In genomic region chr11:120617519-120618112, GRCm38 (mm10) we compare ENCODE assay signal across 8 mouse cellular contexts. TPM values are rescaled to one million over a fixed set of nuclear protein-coding genes. Genes with fewer than 3 reads are reported as not detected.
DNase-seq lines count a peak whose midpoint lies in the region; ATAC-seq and TF ChIP-seq lines count a peak whose summit lies in the region.

Pcyt2 (minus strand) TSS chr11:120617936.

- H3K27ac ChIP-seq in forebrain, embryonic 13.5 days, result peak within 1 kb of the TSS; percentile 73
- peak within 1 kb of the TSS; percentile 95 for H3K27ac ChIP-seq in liver, postnatal 0 days (ENCODE audit: low read depth)
- H3K27ac ChIP-seq in neural tube, embryonic 14.5 days (ENCODE audit: low read depth, low read length), result peak within 1 kb of the TSS; percentile 78

- no peak for TF ChIP-seq CTCF in E14TG2a.4 (conservative IDR thresholded peaks at IDR 0.05; ENCODE audit: low read length)
- TF ChIP-seq CTCF in liver, postnatal 0 days (IDR thresholded peaks at IDR 0.05; ENCODE audit: low read depth), result no peak

- no peaks in the 10 kb centered on the region for H3K27me3 ChIP-seq in E14TG2a.4 (ENCODE audit: insufficient read depth, low read length)
- no peaks in the 10 kb centered on the region for H3K27me3 ChIP-seq in forebrain, embryonic 13.5 days
- H3K27me3 ChIP-seq in liver, postnatal 0 days (ENCODE audit: insufficient read depth, low read length), result no peaks in the 10 kb centered on the region
- no peaks in the 10 kb centered on the region for H3K27me3 ChIP-seq in neural tube, embryonic 14.5 days (ENCODE audit: control insufficient read depth, insufficient read depth, low read length)

- WGBS in forebrain, embryonic 13.5 days, result under 1% methylated on average over 56 of the region's 56 CpGs
- under 1% methylated on average over 56 of the region's 56 CpGs for WGBS in large intestine, adult 2 months
- under 1% methylated on average over 54 of the region's 56 CpGs for WGBS in liver, postnatal 0 days (ENCODE audit: insufficient replicate concordance)
- under 1% methylated on average over 53 of the region's 56 CpGs for WGBS in neural tube, embryonic 14.5 days

- peak within 1 kb of the TSS; percentile 95 for H3K4me3 ChIP-seq in E14TG2a.4 (replicated peaks; ENCODE audit: low read length)
- peak within 1 kb of the TSS; percentile 85 for H3K4me3 ChIP-seq in forebrain, embryonic 13.5 days
- H3K4me3 ChIP-seq in liver, postnatal 0 days (ENCODE audit: low read depth, low read length), result peak within 1 kb of the TSS; percentile 92
- H3K4me3 ChIP-seq in neural tube, embryonic 14.5 days (ENCODE audit: low read depth, low read length), result peak within 1 kb of the TSS; percentile 72

- H3K9ac ChIP-seq in forebrain, embryonic 13.5 days, result peak within 1 kb of the TSS; percentile 87
- peak within 1 kb of the TSS; percentile 94 for H3K9ac ChIP-seq in liver, postnatal 0 days (replicated peaks)
- H3K9ac ChIP-seq in neural tube, embryonic 14.5 days (replicated peaks; ENCODE audit: low read depth, low read length), result peak within 1 kb of the TSS; percentile 74

- ATAC-seq in forebrain, embryonic 13.5 days, result peak; percentile 95
- ATAC-seq in liver, postnatal 0 days, result peak; percentile 92
- peak; percentile 96 for ATAC-seq in neural tube, embryonic 14.5 days (ENCODE audit: low read depth)

- no peak for TF ChIP-seq EP300 in liver, postnatal 0 days (IDR thresholded peaks at IDR 0.05; ENCODE audit: low read depth)

- peak within 1 kb of the TSS; percentile 88 for H3K4me2 ChIP-seq in forebrain, embryonic 13.5 days
- peak within 1 kb of the TSS; percentile 98 for H3K4me2 ChIP-seq in liver, postnatal 0 days (ENCODE audit: low read depth, low read length)
- peak within 1 kb of the TSS; percentile 82 for H3K4me2 ChIP-seq in neural tube, embryonic 14.5 days (ENCODE audit: low read depth, low read length)

- peaks cover 81% of the 10 kb centered on the region for H3K36me3 ChIP-seq in E14TG2a.4 (ENCODE audit: insufficient read depth, low read length)
- H3K36me3 ChIP-seq in forebrain, embryonic 13.5 days (ENCODE audit: poor library complexity, severe bottlenecking), result peaks cover 71% of the 10 kb centered on the region
- peaks cover 58% of the 10 kb centered on the region for H3K36me3 ChIP-seq in liver, postnatal 0 days (replicated peaks; ENCODE audit: insufficient read depth, low read length)
- H3K36me3 ChIP-seq in neural tube, embryonic 14.5 days (ENCODE audit: control insufficient read depth, insufficient read depth, low read length), result peaks cover 25% of the 10 kb centered on the region

- H3K4me1 ChIP-seq in E14TG2a.4 (replicated peaks; ENCODE audit: low read depth, low read length), result peaks cover 86% of the 10 kb centered on the region
- peaks cover 18% of the 10 kb centered on the region for H3K4me1 ChIP-seq in forebrain, embryonic 13.5 days
- peaks cover 26% of the 10 kb centered on the region for H3K4me1 ChIP-seq in liver, postnatal 0 days (ENCODE audit: insufficient read depth)
- H3K4me1 ChIP-seq in neural tube, embryonic 14.5 days (ENCODE audit: control insufficient read depth, insufficient read depth, low read length), result peaks cover 12% of the 10 kb centered on the region

- peak; percentile 91 for DNase-seq in c-Kit-positive CD71-positive TER-119-positive erythroid progenitor cells, embryonic 14.5 days (ENCODE audit: low spot score)
- DNase-seq in heart, postnatal 10 days, result peak; percentile 91 to 92
- no peak for DNase-seq in large intestine, adult 2 months (ENCODE audit: low read depth, low spot score)
- peak; percentile 97 for DNase-seq in liver, postnatal 0 days
- DNase-seq in testis, postnatal 10 days (ENCODE audit: low spot score), result peak; percentile 96

- intact Hi-C loops in heart, postnatal 10 days (cut with DNase I), result no loop called here

- H3K9me3 ChIP-seq in E14TG2a.4 (ENCODE audit: low read length), result no peaks in the 10 kb centered on the region
- H3K9me3 ChIP-seq in forebrain, embryonic 13.5 days (replicated peaks), result no peaks in the 10 kb centered on the region
- no peaks in the 10 kb centered on the region for H3K9me3 ChIP-seq in liver, postnatal 0 days (ENCODE audit: low read length)
- H3K9me3 ChIP-seq in neural tube, embryonic 14.5 days (ENCODE audit: control insufficient read depth, low read length), result no peaks in the 10 kb centered on the region

RNA-seq across cellular contexts. Expression of gene Pcyt2, which starts in this region (rescaled TPM):
- 140 and 159 TPM in 2 replicates for polyA plus RNA-seq in forebrain, embryonic 13.5 days (2015; fragmentation: Nextera tagmentation; extraction: Ambion mirVana)
- 10 to 100 TPM; 39.7 to 45.8 TPM for total RNA-seq in heart, postnatal 10 days (2021)
- 397 and 622 TPM in 2 replicates for polyA plus RNA-seq in large intestine, adult 2 months (2012; rRNA removed)
- 217 and 222 TPM in 2 replicates for polyA plus RNA-seq in liver, postnatal 0 days (2015; fragmentation: Nextera tagmentation; extraction: Ambion mirVana)
- polyA plus RNA-seq in neural tube, embryonic 14.5 days (2014; fragmentation: Nextera tagmentation; extraction: Ambion mirVana), result 170 and 187 TPM in 2 replicates
